Mouse (Mus musculus) right cerebral cortex, postnatal 36 days (tissue): ENCODE results near the gene Tbx10.

Experiments
- DNase-seq, 2 experiments: peaks; one replicate each; pipeline ENCODE4 v3.0.0; 2022; ENCODE audit warnings: low spot score in 2 of 2, mixed read lengths in 1 of 2

Gene Tbx10

GRCm38 (mm10) chr19:3975866-3976265 lies 16.7 kb upstream of the Tbx10 start:
- no peak for DNase-seq

DNA sequence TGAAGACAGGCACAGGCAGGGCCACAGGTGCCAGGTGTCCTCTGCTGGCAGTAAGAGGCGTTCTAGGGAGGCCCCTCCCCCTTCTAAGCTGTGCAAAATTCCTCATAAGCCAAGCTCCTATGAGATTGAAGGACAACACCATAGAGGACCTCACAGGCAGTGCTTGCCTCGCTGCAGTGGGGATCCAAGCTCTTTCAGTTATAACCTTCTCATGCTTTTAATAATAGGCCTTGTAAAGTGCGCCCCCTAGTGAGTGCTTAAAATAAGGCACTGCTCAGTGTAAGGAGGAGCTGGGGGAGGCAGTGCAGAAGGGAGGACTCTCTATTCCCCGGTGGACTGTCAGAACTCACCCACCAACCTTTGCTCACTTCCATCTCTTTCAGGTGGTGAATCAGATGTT lies 12.2 kb upstream of the Tbx10 start:
- peak; percentile 48 to 52 for DNase-seq

GRCm38 (mm10) chr19:3980917-3981316 lies 11.6 kb upstream of the Tbx10 start:
- DNase-seq = no peak

DNA sequence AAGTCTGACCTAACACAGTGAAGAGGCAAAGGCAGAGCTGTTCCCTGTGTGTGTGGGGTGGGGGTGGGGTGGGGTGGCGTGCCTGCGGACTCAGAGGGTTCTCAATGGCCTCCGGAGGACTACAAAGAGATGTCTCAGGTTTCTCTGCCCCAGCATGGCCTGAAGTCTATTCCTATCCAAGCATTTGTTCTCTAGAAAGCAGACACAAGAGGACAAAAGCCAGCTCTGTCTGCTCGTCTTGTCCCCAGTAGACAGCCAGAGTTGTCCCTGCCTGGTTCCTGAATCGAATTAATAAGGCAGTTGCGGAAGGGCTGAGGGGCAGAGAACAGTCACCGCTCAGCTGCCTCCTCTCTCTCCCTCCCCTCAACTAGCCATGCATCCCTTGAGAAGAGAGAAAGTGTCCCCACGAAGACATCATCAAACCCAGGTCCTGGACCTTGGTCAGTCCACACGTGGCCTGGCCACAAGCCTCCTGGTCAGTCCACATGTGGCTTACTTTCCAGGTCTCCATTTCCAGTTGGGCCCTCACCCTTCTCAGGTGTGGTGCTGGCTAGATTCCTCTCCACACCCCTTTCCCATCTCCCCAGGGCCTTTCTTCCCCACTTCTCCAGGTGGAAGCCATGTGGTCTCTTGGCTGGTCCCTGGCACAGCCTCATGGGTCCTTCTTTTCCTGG lies 8.9 kb upstream of the Tbx10 start:
- no peak for DNase-seq

DNA sequence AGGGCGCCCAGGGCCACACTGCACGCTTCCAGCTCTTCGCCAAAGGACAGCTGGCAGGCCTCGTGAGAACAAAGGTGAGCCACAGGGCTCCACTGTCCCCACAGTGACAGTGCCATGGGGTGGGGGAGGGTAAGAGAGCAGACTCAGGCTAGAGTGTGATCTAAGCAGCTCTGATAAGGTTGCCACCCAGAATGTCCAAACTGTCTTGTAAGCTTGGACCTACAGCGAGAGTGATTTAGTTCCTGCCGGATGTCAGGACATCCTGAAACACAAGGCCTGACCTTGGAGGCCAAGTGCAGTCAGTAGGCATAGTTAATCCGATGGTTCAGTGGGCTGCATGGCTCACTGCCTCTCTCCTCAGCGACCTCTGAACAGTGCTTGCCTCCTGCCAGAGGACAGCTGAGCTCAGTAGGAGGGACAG lies 7.3 kb upstream of the Tbx10 start:
- DNase-seq = no peak

DNA sequence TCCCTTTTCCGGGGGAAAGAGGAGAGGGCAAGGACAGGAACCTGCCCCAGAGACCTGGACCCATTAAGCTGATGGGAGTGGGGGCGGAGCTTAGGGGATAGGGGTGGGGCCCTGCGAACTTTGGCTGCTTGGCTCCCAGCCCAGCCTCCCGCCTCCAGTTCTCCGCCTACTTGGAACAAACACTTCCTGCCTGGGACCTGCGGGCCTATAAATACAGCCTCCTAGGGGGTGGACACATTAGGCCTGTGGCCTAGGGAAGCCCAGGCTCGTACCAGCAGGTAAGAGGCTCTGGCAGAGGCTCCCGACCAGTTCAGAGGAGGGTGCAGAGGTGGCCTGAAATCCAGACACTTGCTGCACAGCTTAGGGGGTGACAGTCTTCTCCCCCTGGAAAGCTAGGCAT lies 6.2 kb upstream of the Tbx10 start, which contains the start of gene Acy3:
Acy3 (plus strand) TSS at position 237 of the 400 bp plus-strand sequence.
- DNase-seq = no peak

DNA sequence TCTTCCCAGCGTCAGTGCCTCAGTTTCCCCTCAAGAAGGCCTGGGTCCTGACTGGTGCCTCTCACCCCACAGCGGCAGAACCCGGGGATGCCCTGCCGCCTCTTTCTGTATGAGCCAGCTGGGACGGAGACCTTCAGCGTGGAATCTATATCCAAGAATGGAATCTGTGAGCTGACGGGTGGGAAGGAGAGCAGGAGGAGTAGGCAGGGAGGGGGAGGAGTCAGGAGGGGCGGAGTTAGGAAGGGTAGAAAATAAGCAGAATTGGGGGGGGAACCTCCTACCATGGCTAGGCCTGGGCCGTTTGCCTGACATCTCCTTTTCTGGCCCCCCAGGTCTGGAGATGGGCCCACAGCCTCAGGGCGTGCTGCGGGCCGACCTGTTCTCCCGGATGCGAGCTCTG lies 4.5 kb upstream of the Tbx10 start:
- DNase-seq = no peak

GRCm38 (mm10) chr19:3988750-3989149 lies 3.8 kb upstream of the Tbx10 start:
- no peak for DNase-seq

DNA sequence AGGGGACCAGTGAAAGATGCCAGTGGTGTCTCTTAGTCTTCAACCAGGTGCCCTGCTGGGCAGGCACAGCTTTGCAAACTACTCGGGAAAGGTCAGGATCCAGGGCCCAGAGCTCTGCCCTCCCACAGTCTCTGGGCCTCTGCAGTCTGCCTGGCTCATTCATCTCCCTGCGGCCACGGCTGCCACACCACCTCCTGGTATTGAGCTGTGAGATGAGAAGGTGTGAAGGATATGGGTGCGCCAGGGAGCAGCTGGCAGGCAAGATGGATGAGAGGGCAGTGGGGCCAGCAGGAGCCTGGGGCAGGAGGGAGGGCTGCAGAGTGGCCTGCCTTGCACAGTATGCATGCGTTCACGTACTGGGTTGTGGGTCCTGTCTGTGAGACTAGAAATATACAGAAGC lies 1.7 kb upstream of the Tbx10 start:
- DNase-seq = no peak

- no peak for DNase-seq
Observed at GRCm38 (mm10) chr19:3991562-3991961, 990 bp upstream of the Tbx10 start.

- no peak for DNase-seq
Observed at GRCm38 (mm10) chr19:3991966-3992365, 586 bp upstream of the Tbx10 start.

DNA sequence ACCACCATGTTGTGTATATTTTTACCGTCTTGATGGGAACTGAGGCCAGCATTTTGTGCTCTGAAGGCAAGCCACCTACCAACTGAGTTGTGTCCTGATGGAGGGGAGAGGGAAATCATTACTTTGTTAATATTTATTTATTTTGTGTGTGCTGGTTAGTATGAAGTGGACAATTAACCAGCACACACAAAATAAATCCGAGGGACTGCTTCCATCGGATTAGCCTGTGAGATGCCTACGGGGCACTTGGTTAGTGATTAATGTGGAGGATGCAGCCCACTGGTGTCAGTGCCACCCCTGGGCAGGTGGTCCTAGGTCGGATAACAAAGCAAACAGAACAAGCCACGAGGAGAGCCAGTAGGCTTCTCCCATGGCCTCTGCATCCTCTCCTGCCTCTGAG lies 2.4 kb downstream of the Tbx10 start:
- DNase-seq = no peak

GRCm38 (mm10) chr19:3995505-3995904 lies 3.0 kb downstream of the Tbx10 start:
- DNase-seq = no peak

GRCm38 (mm10) chr19:3996106-3996505 lies 3.6 kb downstream of the Tbx10 start:
- no peak for DNase-seq

- no peak for DNase-seq
Observed at GRCm38 (mm10) chr19:3996747-3997146, 4.2 kb downstream of the Tbx10 start.

GRCm38 (mm10) chr19:3997231-3997630 lies 4.7 kb downstream of the Tbx10 start:
- DNase-seq = no peak

- DNase-seq = no peak
Observed at GRCm38 (mm10) chr19:3998335-3998734, 5.8 kb downstream of the Tbx10 start.

GRCm38 (mm10) chr19:3999121-3999730 lies 6.7 kb downstream of the Tbx10 start:
- DNase-seq = no peak

DNA sequence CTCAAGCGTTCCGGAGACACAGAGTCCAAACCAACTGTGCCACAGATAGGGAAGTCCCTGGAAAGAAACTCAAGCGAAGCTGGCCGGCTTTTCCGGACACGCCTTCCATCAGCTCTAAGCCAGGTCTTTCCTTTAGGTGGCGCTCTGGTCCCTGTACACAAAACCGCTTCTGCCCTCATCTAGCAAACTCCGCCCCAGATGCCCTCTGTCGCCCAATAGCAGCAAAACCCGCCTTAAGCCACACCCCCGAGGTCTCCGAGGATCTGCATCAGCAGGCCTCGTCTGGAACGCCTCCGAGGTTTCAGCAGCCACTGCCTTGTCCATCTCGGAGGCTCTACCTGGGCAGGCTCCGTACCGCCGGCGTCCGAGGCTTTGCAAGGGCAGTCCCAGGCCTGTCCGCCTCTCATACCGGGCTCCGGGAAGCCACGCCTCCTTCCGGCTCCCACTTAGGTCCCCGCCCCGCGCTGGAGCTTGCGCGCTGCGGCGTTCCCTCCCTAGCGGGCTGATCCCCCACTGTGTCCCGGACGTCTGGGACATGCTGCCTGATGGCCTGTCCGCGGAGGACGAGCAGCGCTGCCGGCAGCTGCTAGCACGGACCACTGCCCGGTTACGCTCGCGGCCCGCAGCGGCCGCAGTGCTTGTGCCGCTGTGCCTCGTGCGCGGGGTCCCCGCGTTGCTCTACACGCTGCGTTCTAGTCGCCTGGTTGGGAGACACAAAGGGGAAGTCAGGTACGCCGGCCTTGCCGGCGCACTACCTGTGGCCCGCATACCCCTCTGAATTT lies 7.8 kb downstream of the Tbx10 start, which contains the start of the genes Nudt8 and Gm49405:
Nudt8 (plus strand) TSS at position 462 of the 782 bp plus-strand sequence.
Gm49405 (plus strand) TSS at position 508 of the 782 bp plus-strand sequence.
- peak; percentile 93 to 94 for DNase-seq

- no peak for DNase-seq
Observed at GRCm38 (mm10) chr19:4000949-4001525, 8.5 kb downstream of the Tbx10 start.

DNA sequence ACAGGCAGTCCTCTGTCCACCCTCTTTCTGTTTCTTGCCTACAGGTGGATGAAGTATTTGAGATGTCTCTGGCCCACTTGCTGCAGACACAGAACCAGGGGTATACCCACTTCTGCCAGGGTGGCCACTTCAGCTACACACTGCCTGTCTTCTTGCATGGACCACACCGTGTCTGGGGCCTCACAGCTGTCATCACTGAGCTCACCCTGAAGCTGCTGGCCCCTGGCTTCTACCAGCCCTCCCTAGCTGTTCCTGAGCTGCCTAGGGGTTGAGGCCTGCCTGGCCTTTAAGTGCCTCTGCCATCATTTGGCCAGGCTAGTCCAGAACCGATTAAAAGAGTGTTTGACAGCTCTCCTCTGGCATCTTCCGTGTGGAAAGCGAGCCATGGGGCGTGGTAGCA lies 9.2 kb downstream of the Tbx10 start:
- no peak for DNase-seq

DNA sequence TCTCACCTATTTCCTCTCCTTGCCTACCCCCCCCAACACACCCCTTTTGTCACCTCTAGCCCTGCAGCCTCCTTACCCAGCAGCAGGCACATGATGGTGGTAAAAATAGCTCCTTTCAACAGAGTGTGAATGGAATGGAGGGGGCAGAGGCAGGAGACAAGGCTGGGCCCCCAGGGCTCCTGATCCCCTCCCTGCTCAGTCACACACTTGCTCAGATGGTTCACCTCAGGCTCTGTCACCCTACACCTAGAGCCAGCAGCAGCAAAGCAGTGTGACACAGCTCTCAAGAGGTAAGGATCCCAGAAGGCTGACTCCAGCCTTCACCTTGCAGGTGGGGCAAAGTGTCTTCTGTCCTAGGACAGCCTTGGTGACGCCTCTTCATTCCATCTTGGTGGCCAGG lies 10.6 kb downstream of the Tbx10 start, which contains the start of gene Doc2g:
Doc2g (plus strand) TSS at position 202 of the 400 bp plus-strand sequence.
- no peak for DNase-seq
